ENCODE assay signal across 8 mouse cellular contexts in the genomic region with DNA sequence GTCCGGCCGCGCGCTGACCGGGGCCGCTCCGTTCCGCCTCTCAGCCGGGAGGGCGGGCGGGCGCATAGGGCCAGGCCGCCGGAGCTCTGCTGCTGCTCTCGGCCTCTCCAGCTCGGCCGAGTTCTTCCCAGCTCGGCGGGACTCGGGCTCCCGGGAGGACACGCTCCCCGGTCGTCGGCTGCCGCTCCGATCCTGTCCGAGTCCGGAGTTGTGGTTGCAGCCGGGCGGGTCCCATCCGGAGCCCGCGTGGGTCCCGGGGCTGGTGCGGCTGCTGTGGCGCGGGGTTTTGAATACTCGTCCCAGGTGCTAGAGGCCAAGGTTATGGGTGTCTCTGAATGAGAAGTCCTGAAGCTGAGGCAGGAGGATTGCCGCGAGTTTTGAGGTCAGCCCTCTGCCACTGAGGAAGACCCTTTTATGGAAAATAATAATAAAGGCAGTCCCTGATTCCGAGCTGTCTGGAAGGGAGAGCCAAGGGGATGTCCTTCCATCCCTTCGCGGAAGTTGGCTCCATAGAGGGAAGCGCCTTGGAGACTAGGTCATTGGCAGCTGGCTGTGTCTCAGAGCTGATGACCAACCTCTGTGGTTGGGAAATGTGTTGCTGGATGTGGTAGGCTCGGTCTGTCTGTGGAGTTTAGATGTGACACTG. TPM values are rescaled to one million over a fixed set of nuclear protein-coding genes. Genes with fewer than 3 reads are reported as not detected.
DNase-seq lines count a peak whose midpoint lies in the region; ATAC-seq and TF ChIP-seq lines count a peak whose summit lies in the region.

No protein-coding gene starts in this region.

- no peak for TF ChIP-seq EP300 in heart, adult 2 months (IDR thresholded peaks at IDR 0.05; ENCODE audit: insufficient read depth, low read depth, low read length)
- TF ChIP-seq EP300 in lung, postnatal 0 days (IDR thresholded peaks at IDR 0.05), result no peak

- DNase-seq in 416B (ENCODE audit: low read depth) (peak; percentile 86), ES-E14 (ENCODE audit: low read depth, low spot score) (no peak)
- DNase-seq in embryonic facial prominence, embryonic 10.5 days (ENCODE audit: low spot score), result no peak
- DNase-seq in heart, adult 2 months, result peak in 1 of 2 experiments; percentile 68
- peak; percentile 88 for DNase-seq in lung, postnatal 0 days (ENCODE audit: low spot score)
- DNase-seq in ovary, adult 18-20 months (ENCODE audit: low spot score), result peak; percentile 35
- no peak for DNase-seq in cerebellum, postnatal 4 days (ENCODE audit: low spot score in 2 of 2)

- peaks cover 5 to 6% of the 10 kb centered on the region in 2 experiments; a peak in 3 of 4 replicates for H3K4me1 ChIP-seq in ES-E14 (ENCODE audit: control insufficient read depth in 2 of 2, insufficient read depth in 2 of 2, low read length in 2 of 2, poor library complexity in 1 of 2)
- H3K4me1 ChIP-seq in embryonic facial prominence, embryonic 10.5 days, result peaks cover 27% of the 10 kb centered on the region
- peaks cover 7% of the 10 kb centered on the region for H3K4me1 ChIP-seq in heart, adult 2 months (ENCODE audit: control insufficient read depth, insufficient read depth, low read length)
- H3K4me1 ChIP-seq in kidney, embryonic 14.5 days (ENCODE audit: control insufficient read depth, insufficient read depth, low read length), result peaks cover 10% of the 10 kb centered on the region
- peaks cover 11% of the 10 kb centered on the region; the same call in 1 of the 2 replicates for H3K4me1 ChIP-seq in lung, postnatal 0 days (ENCODE audit: insufficient read depth, low read depth, low read length)

- H3K79me2 ChIP-seq in heart, adult 2 months (replicated peaks; ENCODE audit: control insufficient read depth, insufficient read depth, low read length), result peaks cover 2% of the 10 kb centered on the region; the same call in 1 of the 2 replicates

- peak overlapping the region; percentile 72 for H3K4me2 ChIP-seq in kidney, embryonic 14.5 days (replicated peaks; ENCODE audit: low read depth, low read length)
- peak overlapping the region; percentile 63 for H3K4me2 ChIP-seq in lung, postnatal 0 days (replicated peaks; ENCODE audit: low read depth, low read length)

- peak; percentile 84 for ATAC-seq in kidney, embryonic 14.5 days (ENCODE audit: low FRiP score, low TSS enrichment)
- ATAC-seq in lung, postnatal 0 days, result peak; percentile 66

- WGBS in embryonic facial prominence, embryonic 10.5 days, result 2% methylated on average over 46 of the region's 46 CpGs
- 1% methylated on average over 45 of the region's 46 CpGs for WGBS in heart, adult 2 months
- WGBS in kidney, embryonic 14.5 days, result under 1% methylated on average over 32 of the region's 46 CpGs
- under 1% methylated on average over 35 of the region's 46 CpGs for WGBS in lung, postnatal 0 days

- H3K9ac ChIP-seq in ES-E14 (ENCODE audit: insufficient read depth, low read depth, low read length, poor library complexity, severe bottlenecking), result peak overlapping the region; percentile 89
- peak overlapping the region; percentile 84 for H3K9ac ChIP-seq in heart, adult 2 months (ENCODE audit: low read depth, low read length)
- H3K9ac ChIP-seq in kidney, embryonic 14.5 days (ENCODE audit: low read depth, low read length), result peak overlapping the region; percentile 93
- H3K9ac ChIP-seq in lung, postnatal 0 days (replicated peaks; ENCODE audit: low read depth), result peak overlapping the region; percentile 89

- peak overlapping the region; percentile 99 to 100 for H3K4me3 ChIP-seq in ES-E14 (ENCODE audit: insufficient read depth in 1 of 2, low read depth in 1 of 2, low read length in 2 of 2, poor library complexity in 1 of 2, severe bottlenecking in 1 of 2)
- peak overlapping the region; percentile 96 for H3K4me3 ChIP-seq in embryonic facial prominence, embryonic 10.5 days
- peak overlapping the region; percentile 92 for H3K4me3 ChIP-seq in heart, adult 2 months
- H3K4me3 ChIP-seq in kidney, embryonic 14.5 days (ENCODE audit: low read length), result peak overlapping the region; percentile 94
- H3K4me3 ChIP-seq in lung, postnatal 0 days (ENCODE audit: low read depth, low read length), result peak overlapping the region; percentile 97

- intact Hi-C loops in heart, adult 2 months (cut with DNase I), result loop anchor here (2.0 to 10.0 kb wide), 5 partner anchors 27 to 1147 kb away; a partner anchor contains a TSS

- no peaks in the 10 kb centered on the region for H3K9me3 ChIP-seq in ES-E14 (ENCODE audit: control insufficient read depth, insufficient read depth, low read depth, low read length)
- no peaks in the 10 kb centered on the region for H3K9me3 ChIP-seq in embryonic facial prominence, embryonic 10.5 days
- no peaks in the 10 kb centered on the region for H3K9me3 ChIP-seq in kidney, embryonic 14.5 days (ENCODE audit: control insufficient read depth, low read length)
- H3K9me3 ChIP-seq in lung, postnatal 0 days (ENCODE audit: low read length), result no peaks in the 10 kb centered on the region

- no peak overlapping the region for H3K27ac ChIP-seq in ES-E14 (ENCODE audit: insufficient read depth, low read depth, low read length, poor library complexity, severe bottlenecking)
- H3K27ac ChIP-seq in embryonic facial prominence, embryonic 10.5 days (replicated peaks), result peak overlapping the region; percentile 91
- peak overlapping the region; percentile 98 for H3K27ac ChIP-seq in heart, adult 2 months
- peak overlapping the region; percentile 81 for H3K27ac ChIP-seq in kidney, embryonic 14.5 days (ENCODE audit: low read depth, low read length)
- peak overlapping the region; percentile 98 for H3K27ac ChIP-seq in lung, postnatal 0 days (ENCODE audit: low read length)

- in situ Hi-C loops in ES-E14 (cut with MboI; ENCODE audit: low sequenced_read_pairs in 2 of 2, unreplicated experiment in 2 of 2), result no loop called here

- TF ChIP-seq POLR2A in heart, adult 2 months (IDR thresholded peaks at IDR 0.05; ENCODE audit: insufficient read depth, low read depth, low read length), result no peak

- H3K36me3 ChIP-seq in ES-E14 (ENCODE audit: control insufficient read depth, insufficient read depth, low read length, poor library complexity, severe bottlenecking), result no peaks in the 10 kb centered on the region
- H3K36me3 ChIP-seq in embryonic facial prominence, embryonic 10.5 days (replicated peaks), result no peaks in the 10 kb centered on the region
- H3K36me3 ChIP-seq in heart, adult 2 months (ENCODE audit: control insufficient read depth, insufficient read depth, low read length), result peaks cover 3% of the 10 kb centered on the region
- no peaks in the 10 kb centered on the region for H3K36me3 ChIP-seq in kidney, embryonic 14.5 days (ENCODE audit: control insufficient read depth, insufficient read depth, low read length)
- H3K36me3 ChIP-seq in lung, postnatal 0 days (ENCODE audit: insufficient read depth, low read length), result no peaks in the 10 kb centered on the region

- TF ChIP-seq CTCF in heart, adult 2 months (IDR thresholded peaks at IDR 0.05), result no peak
- TF ChIP-seq CTCF in lung, postnatal 0 days (IDR thresholded peaks at IDR 0.05), result no peak

- H3K27me3 ChIP-seq in embryonic facial prominence, embryonic 10.5 days (replicated peaks; ENCODE audit: low read depth, poor library complexity, severe bottlenecking), result no peaks in the 10 kb centered on the region
- no peaks in the 10 kb centered on the region for H3K27me3 ChIP-seq in heart, adult 2 months (ENCODE audit: control insufficient read depth, insufficient read depth, low read length)
- no peaks in the 10 kb centered on the region for H3K27me3 ChIP-seq in kidney, embryonic 14.5 days (ENCODE audit: control insufficient read depth, insufficient read depth, low read length)
- H3K27me3 ChIP-seq in lung, postnatal 0 days (replicated peaks; ENCODE audit: insufficient read depth, low read length), result no peaks in the 10 kb centered on the region

TF ChIP-seq in ES-E14, 5 proteins besides CTCF, POLR2A, EP300 and RAD21:
- TF ChIP-seq CHD2 (IDR thresholded peaks at IDR 0.05; ENCODE audit: low read depth, low read length), result no peak
- TF ChIP-seq ZNF384 (IDR thresholded peaks at IDR 0.05; ENCODE audit: low read depth, low read length), result no peak
- TF ChIP-seq ZC3H11A (IDR thresholded peaks at IDR 0.05; ENCODE audit: borderline replicate concordance, low read depth, low read length), result no peak
- no peak for TF ChIP-seq HCFC1 (IDR thresholded peaks at IDR 0.05; ENCODE audit: borderline replicate concordance, insufficient read depth, low read length)
- TF ChIP-seq MAFK (IDR thresholded peaks at IDR 0.05; ENCODE audit: insufficient read depth, low read depth, low read length), result no peak

RNA-seq across cellular contexts. Expression of a gene that starts 0.5 kb away (rescaled TPM):
- 17.0 and 18.2 TPM in 2 replicates for total RNA-seq in ES-E14 (2012; rRNA removed)
- 26.2 and 27.2 TPM in 2 replicates for polyA plus RNA-seq in embryonic facial prominence, embryonic 10.5 days (2016; fragmentation: Nextera tagmentation; extraction: Ambion mirVana)
- 10 to 100 TPM; 19.6 to 25.5 TPM for total RNA-seq in heart, adult 2 months (2021)
- 15.2 and 15.6 TPM in 2 replicates for polyA plus RNA-seq in heart, adult 2 months (2012; rRNA removed)
- polyA plus RNA-seq in kidney, embryonic 14.5 days (2014; fragmentation: Nextera tagmentation; extraction: Ambion mirVana), result 21.0 and 26.7 TPM in 2 replicates
- polyA plus RNA-seq in lung, postnatal 0 days (2015; fragmentation: Nextera tagmentation; extraction: Ambion mirVana), result 48.4 and 50.5 TPM in 2 replicates

RNA-seq across cellular contexts. Expression of a gene that starts 27.4 kb away (rescaled TPM):
- total RNA-seq in ES-E14 (2012; rRNA removed), result 1.0 and 1.2 TPM in 2 replicates
- polyA plus RNA-seq in embryonic facial prominence, embryonic 10.5 days (2016; fragmentation: Nextera tagmentation; extraction: Ambion mirVana), result 4.7 and 5.1 TPM in 2 replicates
- 1 to 10 TPM; 1.5 to 3.7 TPM for total RNA-seq in heart, adult 2 months (2021)
- polyA plus RNA-seq in heart, adult 2 months (2012; rRNA removed), result 2.5 and 3.1 TPM in 2 replicates
- 2.2 and 4.3 TPM in 2 replicates for polyA plus RNA-seq in kidney, embryonic 14.5 days (2014; fragmentation: Nextera tagmentation; extraction: Ambion mirVana)
- 5.1 and 5.5 TPM in 2 replicates for polyA plus RNA-seq in lung, postnatal 0 days (2015; fragmentation: Nextera tagmentation; extraction: Ambion mirVana)

RNA-seq across cellular contexts. Expression of a gene that starts 44.8 kb away (rescaled TPM):
- 83.1 and 92.9 TPM in 2 replicates for total RNA-seq in ES-E14 (2012; rRNA removed)
- polyA plus RNA-seq in embryonic facial prominence, embryonic 10.5 days (2016; fragmentation: Nextera tagmentation; extraction: Ambion mirVana), result 37.7 and 39.1 TPM in 2 replicates
- 10 to 100 TPM; 35.7 to 46.1 TPM for total RNA-seq in heart, adult 2 months (2021)
- polyA plus RNA-seq in heart, adult 2 months (2012; rRNA removed), result 20.8 and 26.1 TPM in 2 replicates
- polyA plus RNA-seq in kidney, embryonic 14.5 days (2014; fragmentation: Nextera tagmentation; extraction: Ambion mirVana), result 42.2 and 45.9 TPM in 2 replicates
- polyA plus RNA-seq in lung, postnatal 0 days (2015; fragmentation: Nextera tagmentation; extraction: Ambion mirVana), result 41.0 and 46.4 TPM in 2 replicates

Comparison
In these comparisons a context has a peak if more than half of its experiments do, and no peak if none do; other contexts are left out.
1. DNase-seq: peak in 416B (single experiment), lung, postnatal 0 days (single experiment) and ovary, adult 18-20 months (single experiment); none in ES-E14 (single experiment), embryonic facial prominence, embryonic 10.5 days (single experiment) and cerebellum, postnatal 4 days (0 of 2).
2. Peak in every context shown above with its lines, with median percentiles within 50 percentile points of each other: H3K4me3 ChIP-seq and H3K9ac ChIP-seq.